Mouse (Mus musculus): ENCODE measurements around the gene Dlg2. TPM values are rescaled to one million over a fixed set of nuclear protein-coding genes. Genes with fewer than 3 reads are reported as not detected.

Gene Dlg2
- total RNA-seq, 2 experiments from 2014 or later: 40.3 to 65.7 TPM

DNA sequence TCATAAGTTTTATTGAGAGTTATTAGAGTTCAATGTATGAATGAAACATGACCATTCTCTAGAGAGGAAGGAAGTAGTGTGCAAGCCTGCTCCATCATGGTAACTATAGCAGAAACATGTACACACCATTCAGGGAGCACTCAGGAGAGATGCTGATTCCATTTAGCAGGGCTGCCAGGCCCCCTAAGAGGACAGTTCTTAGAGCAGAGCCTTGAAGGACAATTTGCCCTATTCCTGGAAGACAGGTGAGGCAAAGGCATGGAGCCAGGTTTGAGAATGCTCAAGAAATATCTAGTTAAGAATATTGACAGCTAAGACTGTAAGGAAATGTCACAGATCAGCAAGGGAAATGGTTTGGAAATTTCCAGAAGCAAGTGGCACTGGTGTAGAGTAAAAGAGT, 1096.8 kb downstream of the Dlg2 start:
- DNase-seq: no peak

DNA sequence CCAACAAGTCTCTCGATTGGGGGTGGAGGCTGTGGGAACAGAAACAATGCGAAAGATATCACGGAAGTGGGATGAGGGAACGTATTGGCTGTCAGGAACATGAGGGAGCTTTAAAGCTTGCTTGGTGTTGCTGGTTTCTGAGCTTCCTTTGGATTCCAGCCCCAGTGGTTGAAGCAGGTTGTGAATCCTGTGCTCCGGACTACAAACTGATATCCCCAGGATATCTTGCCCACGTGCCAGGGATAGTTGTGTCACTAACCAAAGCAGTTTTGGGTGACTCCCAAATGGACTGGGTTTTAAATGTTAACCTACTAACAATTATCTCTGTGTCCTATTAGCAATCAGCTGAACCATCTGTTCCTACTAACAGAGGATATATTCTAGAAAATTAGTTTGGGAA, 1099.7 kb downstream of the Dlg2 start:
- no peak for DNase-seq

DNA sequence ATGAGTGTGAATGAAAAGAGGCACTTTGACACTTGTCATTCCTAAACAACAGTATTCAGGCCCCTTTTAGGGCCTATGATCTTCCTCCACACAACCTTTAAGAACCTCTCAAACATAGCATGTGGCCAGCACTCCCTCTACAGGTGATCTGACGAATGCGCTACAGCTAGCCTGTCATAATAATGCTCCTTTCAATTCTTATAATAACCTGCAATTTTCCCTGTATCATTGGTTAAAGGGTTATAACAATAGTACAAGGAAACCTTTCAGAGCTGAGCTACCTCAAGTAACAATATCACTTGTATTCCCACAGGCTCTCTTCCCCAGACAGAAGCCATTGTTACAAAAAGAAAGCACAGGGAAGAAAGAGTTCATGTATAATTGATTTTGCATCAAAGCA, 1105.7 kb downstream of the Dlg2 start:
- peak; percentile 24 for DNase-seq

DNA sequence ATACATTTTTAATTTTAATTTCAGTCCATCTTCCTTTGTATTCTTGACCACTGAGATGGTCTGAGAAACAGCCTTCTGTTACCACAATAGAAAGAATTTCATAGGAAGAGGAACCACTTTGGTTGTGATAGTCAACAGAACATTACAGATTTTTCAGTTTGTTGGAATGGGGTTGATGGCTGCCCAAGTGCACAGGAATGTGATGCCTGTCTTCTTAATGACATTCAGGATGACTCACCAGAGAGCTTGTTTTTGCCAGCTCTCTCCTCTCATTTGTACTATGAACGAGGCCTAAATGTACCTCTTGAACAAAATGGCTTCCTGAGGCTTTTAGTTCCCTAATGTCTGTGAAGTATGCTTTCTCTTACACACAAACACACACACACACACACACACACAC, 1107.1 kb downstream of the Dlg2 start:
- DNase-seq: no peak

DNA sequence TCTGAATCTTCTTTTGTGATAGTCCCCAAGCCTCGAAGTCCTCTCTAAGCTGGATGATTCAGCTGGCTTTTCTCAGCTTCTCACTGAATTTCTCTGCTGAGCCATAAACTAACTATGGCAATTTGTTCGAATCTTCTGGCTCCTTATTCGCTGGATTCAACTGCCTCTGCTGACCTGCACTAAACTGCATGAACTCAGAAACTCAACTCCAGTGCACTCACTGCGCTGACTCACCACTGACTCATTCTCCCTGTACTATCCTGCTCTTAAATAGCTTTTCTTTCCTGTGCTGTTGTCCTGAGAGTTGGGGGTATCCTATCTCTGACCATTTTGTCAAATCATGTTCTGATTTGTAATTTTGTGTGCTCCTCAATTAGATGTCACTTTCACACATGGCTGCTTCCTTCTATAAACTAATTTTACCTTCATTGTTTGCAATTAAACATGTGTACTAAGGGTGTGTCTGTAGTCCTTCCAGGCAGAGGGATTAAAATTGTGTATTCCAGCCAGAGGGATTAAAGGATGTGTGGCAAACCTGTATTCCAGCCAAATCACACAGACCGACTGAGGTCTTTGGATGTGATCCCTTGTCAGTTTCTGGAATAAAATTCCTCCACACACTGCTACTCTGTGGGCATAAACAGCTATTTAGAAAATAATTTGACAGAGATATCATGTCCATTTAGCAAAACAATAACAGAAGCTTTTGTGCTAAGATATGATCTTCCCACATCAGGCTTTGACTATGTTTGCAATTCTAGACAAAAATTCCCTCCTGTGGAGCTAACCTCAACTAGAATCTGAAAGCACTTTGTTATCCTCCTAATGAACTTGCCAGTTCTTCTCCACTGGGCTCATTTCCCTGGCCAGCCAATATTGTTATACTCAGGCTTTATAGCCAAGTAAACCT, 1115.0 kb downstream of the Dlg2 start:
- peak; percentile 37 for DNase-seq

DNA sequence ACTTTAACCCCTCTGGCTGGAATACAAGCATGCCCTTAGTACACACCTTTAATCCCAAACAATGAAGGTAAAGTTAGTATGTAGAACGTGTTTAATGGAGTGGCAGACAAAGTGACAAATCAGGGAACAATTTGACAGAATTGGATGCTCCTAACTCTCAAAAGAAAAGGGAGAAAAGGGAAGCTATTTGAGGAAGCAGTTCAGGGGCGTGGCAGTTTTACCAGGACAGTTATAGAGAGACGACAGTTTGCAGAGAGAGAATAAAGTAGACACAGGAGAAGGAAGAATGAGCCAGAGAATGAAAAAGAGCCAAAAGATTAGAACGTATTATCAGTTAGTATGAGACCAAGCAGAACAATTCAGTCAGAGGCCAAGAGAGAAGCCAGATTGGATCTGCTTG, 1122.1 kb downstream of the Dlg2 start:
- DNase-seq: no peak

DNA sequence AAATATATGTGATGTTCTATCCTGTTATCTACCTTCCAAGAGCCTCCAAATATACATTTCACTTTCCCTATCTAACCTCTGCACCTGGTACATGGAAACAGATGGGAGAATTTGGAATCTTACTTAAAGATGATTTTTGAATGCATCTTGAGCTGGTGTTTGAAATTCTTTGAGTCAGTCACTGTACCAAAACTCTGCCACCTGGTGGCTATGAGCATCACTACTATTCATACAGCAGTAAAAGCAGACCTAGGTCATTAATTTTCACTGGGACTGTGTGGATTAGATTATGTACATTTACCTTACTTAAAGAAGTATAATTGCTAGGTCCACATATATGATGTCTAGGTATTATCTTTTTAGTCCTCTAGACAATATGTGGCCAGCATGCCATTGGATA, 1124.8 kb downstream of the Dlg2 start:
- peak; percentile 24 for DNase-seq

DNA sequence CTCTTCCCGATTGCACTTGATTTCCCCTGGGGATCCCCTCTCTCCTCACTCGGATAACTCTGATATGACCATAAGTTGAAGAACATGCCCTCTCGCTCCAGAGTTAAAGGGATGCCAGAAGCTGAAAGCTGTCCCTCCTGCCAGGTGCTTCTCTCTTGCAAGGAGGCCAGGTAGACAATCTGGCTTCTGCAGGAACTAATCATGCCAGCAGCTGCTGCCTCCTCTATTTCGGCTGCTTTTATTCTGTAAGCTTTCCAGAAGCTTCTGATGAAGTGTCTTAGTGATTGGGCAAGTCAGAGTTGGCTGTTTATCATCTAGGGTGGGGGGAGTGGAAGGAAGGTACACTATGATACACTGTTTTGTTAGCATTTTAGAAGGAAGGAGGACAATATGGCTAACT, 1127.1 kb downstream of the Dlg2 start:
- no peak for DNase-seq

DNA sequence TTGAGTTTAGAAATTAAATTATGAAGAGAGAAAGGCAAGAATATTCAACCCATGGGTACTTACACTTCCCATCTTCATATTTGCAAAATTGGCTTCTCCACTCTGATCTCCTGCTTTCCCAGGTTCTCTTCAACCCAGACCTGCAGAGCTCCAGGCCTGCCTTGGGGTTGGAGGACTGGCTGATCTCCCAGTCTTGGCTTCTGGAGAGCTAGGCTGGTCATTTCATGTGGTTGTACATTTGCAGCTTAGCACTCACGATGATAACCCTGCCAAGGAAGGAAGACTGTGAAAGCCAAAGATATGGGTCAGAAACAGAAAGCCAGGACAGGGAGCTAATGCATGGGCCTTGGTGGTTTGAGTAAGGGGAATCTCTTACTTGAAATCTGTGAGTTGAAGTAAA, 1176.6 kb downstream of the Dlg2 start:
- no peak for DNase-seq

DNA sequence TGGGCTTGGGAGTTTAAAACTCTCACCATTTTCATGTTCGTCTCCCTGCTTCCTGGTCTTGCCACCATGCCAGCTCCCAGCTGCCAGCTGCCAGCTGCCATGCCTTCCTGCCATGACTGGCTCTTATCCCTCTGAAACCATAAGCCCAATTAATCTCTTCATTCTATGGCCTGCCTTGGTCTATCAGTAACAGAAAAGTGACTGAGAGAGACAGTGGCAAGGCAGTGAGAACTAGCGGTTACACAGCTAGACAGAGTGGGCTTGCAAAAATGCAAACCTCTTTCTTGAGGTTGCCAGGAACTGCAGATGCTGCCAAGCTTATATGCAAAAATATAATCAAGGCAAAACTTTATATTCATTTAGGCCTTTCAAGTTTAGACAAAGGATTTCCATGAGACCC, 1183.0 kb downstream of the Dlg2 start:
- no peak for DNase-seq

DNA sequence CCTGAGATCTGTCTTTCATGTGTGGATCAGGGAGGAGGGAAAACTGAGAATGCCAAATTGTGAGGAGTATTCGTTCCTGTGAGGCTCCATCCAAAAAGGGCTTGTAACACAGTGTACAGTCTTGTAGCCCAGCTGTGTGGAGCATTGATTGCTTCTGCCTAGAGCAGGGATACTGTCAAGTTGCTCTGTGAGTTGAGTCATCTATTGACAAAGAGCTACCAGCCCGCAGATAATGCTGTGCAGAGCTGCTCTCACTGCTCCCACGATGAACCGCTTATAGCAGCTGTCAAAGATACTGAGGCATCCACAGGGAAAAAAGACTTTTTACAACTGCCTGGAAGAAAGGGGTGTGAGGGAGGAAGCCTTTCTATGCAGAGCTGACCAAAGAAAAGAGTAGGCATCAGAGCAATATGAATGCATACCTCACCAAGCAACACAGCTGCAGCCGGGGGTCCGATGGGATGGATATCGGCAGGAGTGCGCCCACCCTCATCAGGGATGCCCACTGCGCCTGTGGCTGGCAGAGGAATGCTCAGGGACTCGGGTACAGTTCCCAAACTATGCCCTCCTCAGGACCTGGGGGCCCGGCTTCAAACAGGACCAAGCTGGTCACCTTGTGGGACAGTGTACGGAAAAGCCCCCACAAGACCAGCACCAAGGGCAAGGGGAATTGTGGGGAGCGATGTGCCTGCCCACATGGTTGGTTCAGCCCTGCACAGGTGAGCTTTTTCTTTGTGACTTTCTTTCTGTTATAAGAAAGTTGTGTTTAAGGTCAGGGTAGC, 1196.0 kb downstream of the Dlg2 start:
- peak; percentile 65 for DNase-seq

DNA sequence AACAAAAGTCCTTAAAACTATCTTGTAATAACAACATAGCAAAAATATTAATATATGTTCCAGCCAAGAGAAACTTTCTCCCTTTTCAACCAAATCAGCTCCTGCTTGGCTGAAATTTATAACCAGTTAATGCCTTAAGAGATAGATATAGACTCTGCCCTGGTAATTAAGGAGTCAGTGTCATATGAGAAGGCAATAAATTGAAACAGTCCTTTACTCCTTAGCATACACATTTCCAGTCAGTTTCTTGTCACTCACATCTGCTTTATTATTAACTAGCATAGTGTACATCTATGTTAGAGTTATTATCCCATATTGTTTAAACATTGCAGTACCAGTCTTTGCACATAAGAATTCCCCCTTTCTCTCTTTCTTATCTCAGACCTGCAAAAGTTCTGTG, 1197.9 kb downstream of the Dlg2 start:
- no peak for DNase-seq

DNA sequence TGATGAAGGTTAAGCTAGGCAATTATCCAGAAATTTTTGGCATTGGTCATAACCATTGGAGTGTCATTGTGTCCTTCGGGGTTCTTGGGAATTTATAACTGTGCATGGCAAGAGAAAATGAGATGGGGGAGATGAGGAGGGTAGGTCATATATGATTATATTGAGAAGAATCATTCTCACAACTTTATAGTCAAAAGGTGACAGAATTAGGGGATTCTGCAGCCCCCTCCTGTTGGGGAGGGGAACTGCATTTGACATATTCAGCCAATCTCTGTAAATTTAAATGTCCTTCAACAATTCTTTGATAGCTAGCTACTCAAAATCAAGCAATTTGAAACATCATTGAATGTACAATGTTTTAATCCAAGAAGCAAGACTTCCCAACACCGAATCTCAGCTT, 1201.5 kb downstream of the Dlg2 start:
- DNase-seq: no peak

DNA sequence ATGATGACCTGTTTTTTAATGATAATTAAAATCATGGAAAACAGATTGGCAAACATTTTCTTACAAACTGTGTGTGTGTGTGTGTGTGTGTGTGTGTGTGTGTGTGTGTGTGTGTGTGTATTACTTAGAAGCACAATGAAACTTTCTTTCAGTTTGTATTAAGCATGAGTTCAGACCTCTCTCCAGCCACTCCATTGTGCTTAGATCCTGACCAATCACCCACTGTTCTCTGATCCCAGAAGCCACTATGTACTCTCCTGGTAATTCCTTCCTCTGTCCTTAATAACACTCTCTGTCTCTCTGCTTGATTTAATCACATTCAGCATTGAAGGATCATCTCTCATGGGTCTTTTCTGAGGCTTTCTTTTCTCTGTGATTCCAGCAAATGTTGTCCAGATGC, 1211.5 kb downstream of the Dlg2 start:
- DNase-seq: no peak

DNA sequence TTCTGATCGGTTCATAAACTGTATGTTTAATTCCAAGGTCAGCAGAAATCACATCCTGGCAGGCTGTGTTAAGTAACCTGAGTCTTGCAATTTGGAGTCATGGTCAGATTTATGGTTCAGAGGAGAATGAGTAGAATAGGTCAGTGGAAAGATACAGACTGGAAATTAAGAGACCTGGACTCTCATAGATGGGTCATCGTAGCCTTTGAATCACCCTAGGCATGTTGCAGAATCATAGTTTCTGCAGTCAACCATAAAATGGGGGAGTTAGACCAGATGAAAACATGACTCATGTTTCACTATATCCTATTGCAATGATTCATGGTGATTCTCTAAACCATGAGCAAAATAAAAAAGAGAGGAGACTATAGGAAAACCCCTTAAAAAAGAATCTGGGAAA, 1213.4 kb downstream of the Dlg2 start:
- no peak for DNase-seq

DNA sequence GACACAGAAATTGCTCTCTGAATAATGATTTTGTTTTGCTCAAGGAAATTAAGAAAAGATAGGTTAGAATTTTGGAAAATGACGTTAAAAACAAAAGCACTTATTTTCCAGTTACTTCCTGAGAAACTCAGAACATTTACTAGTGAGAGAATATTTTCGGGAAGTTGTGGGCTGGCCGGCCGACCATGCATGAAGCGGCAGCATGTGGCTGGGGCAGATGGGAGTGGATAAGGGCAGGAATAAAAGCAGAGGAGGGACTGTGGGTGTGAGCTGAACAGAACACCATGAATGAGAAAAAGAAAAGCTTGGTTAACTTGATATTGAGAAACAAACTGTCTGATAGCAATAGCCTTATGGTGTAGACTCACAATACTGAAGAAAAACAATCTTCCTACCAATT, 1233.4 kb downstream of the Dlg2 start:
- DNase-seq: no peak

DNA sequence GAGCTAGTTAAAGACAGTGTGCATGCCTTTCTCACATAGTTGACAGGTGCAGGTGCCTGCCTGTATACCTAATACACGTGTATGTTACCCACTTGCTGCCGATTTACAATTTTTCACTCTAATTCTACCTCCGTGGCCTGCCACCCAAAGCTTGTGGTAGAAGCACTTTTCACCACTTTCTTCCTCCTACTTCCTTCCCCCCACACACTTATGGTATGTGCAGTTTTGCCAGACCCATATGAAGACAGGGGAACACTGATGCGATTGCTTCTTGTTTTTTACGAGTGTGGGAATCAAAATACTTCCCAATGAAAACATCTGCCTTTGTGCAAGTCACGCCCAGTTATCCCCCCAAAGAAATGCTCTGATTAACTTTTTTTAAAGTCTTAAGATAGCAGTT, 1234.7 kb downstream of the Dlg2 start:
- no peak for DNase-seq

DNA sequence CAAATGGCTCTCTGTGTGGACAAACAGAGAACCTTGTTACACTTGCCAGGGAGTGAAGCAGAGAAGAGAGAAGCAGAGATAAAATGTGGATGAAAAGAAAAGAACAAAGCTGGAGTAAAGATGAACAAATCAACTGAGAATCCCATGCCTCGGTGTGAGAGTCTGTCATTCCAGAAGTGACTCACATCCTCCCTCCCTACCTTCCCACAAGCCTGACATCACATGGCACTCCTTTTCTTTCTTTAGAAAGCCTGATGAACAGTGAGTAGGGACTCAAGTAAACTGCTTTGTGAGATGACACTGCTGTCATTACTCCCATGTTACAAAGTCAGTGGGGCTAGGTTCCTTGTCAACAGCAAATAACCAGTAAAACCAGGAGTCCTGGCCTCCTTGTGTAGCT, 1239.3 kb downstream of the Dlg2 start:
- DNase-seq: no peak

DNA sequence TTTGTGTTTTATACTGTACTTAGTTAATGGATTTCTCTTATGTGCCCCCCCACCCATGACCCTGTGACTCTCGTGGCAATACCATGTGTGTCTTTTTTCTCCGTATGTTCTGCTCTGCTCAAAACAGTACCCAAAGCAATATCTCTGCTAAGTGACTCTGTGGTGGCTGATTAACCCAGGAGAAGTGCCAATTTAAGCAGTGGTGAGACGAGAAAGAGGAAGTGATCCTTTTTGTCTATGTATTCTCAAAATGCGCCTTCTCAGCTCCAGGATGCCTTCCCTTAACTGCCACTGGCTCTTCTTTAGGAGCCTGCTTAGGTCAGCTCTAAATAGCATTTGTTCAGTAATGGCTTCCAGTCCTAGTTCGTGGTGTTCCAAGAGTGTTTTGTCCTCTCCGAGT, 1240.2 kb downstream of the Dlg2 start:
- no peak for DNase-seq

DNA sequence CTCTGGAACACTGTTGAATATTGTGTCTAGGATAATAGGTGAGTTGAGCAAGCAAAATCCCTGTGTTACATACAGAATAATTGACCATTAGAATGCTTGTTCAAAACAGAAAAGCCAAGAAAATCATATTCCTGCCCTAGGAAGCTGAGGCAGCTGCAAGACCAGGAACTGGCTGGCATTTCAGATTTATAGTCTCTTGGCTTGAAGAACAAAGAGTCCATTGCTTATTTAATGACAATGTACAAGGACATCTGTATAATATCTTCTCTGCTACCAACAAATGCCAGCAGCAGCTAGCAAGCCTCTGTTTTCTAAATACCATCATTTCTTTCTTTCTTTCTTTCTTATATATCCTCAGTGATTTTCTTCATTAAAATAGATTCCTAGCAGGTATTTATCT, 1243.8 kb downstream of the Dlg2 start:
- DNase-seq: no peak

DNA sequence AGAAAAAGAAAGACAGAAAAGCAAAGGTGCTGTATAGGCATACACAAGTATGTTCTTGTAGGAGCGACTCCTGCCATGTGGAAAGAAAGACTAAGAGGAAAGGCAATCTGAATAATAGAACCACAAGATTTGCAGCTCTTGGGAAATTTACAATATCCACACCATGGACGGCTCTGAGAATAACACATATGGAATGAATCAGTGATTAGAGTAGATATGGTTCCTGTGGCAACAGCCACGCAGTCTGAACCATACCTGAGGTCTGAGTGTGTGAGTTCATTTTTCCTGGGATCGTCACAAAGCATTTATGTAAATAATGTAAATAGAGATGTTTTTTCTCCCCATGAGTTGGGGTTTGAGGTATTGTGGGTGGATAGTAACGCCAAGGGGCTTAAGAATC, 1247.9 kb downstream of the Dlg2 start:
- no peak for DNase-seq

DNA sequence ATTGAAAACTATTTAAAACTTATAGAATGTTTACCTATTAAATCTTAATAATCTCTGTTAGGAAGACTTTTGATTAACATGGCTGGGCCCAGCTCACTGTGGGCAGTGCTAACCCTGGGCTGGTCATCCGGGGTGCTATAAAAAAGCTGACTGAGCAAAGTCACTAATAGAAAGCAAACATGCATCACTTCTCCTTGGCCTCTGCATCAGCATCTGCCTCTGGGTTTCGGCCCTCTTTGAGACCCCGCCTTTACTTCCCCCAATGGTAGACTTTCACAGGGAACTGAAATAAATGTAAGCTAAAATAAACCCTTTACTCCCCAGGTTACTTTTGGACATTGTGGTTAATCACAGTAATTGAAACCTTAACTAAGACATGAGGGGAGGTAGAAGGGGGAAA, 1264.3 kb downstream of the Dlg2 start:
- DNase-seq: no peak

DNA sequence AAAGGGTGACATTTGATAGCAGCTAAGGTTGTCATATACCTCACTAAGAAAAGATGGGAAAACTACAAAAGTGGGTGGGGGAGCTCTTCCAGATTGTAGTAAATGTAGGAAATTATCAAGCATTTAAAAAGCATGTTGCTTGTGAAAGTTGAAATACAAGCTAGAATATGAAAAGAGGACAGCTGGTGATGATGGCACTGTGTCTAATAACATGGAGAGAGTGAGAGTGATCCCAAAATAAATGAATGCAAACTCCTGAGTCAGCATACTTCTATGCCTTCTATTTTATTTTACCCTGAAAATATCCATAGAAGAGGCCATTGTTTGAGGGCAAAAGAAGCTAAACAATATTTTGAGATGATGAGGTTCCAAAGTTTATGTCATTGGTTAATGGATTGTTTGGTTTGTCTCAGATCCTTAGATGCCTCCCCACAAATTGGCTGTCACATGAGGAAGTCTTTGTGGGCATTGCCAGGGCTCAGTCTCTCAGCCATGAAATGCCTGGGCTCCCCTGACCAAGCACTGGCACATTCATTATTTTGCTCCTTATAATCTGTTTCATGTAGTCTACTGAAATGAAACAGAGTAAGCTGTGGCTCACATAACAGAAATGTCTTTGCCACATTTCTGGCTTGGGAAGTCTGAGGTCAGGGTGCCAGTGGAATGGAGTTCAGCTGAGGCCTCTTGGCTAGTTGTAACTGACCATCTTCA, 1276.8 kb downstream of the Dlg2 start:
- DNase-seq: no peak

Data from adrenal gland, postnatal 10 days (tissue).